Mouse (Mus musculus) kidney, adult 2 months (tissue): ENCODE measurements around the gene Ehmt2.

Source experiments
- CTCF ChIP-seq: fragments of 200-500 bp; conservative IDR thresholded peaks from 2 replicates; pipeline ENCODE4 v1.5.1; 2011; ENCODE audit warnings: low read depth, mild to moderate bottlenecking, control low read depth, low read length, moderate library complexity, mixed read lengths; ENCODE audit not compliant: insufficient read depth, insufficient read length
- POLR2A ChIP-seq: fragments of 200-500 bp; IDR thresholded peaks from one replicate; pipeline ENCODE4 v1.6.1; 2011; ENCODE audit warnings: low read depth, low read length, control low read depth

- TF ChIP-seq CTCF = no peak
- TF ChIP-seq POLR2A = no peak
Observed at GRCm38 (mm10) chr17:34899053-34899889, 1.0 kb downstream of the Ehmt2 start.
